15 mouse cellular contexts compared by ENCODE assay signal in the genomic region with DNA sequence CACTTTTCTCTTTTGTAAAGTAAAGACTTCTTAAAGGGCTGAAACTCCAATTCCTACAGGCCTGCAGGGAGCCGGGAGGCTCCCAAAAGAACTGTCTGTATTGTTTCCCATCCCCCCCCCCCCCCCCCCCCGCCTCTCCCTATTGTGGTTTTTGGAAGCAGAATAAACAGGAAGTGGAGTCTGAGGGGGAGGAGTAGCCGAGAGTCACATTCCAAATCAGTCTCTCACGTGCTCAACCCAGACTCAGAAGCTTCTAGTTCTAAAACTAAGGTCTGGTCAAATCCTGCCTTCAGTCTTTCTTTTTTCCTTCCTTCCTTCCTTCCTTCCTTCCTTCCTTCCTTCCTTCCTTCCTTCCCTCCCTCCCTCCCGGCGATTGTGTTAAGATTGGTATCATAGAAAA. TPM values are rescaled to one million over a fixed set of nuclear protein-coding genes. Genes with fewer than 3 reads are reported as not detected.
DNase-seq lines count a peak whose midpoint lies in the region; ATAC-seq and TF ChIP-seq lines count a peak whose summit lies in the region.
"Had no signal": no experiment of that assay in that cellular context is flagged by ENCODE, and none has a peak within 500 bp of the region (broad histone marks: within the 10 kb centered on the region; RNA-seq: fewer than 3 reads in every experiment).

No protein-coding gene starts in this region.

- no peaks in the 10 kb centered on the region for H3K9me3 ChIP-seq in heart, embryonic 10.5 days
- no peaks in the 10 kb centered on the region for H3K9me3 ChIP-seq in lung, embryonic 15.5 days
- no peaks in the 10 kb centered on the region for H3K9me3 ChIP-seq in stomach, postnatal 0 days (ENCODE audit: control insufficient read depth, low read length)
- H3K9me3 ChIP-seq in intestine, embryonic 16.5 days (ENCODE audit: control insufficient read depth, low read length) = no peaks in the 10 kb centered on the region
- H3K9me3 ChIP-seq: liver, embryonic 15.5 days; stomach, embryonic 15.5 days had no signal

- no peak for TF ChIP-seq CTCF in heart, adult 2 months (IDR thresholded peaks at IDR 0.05)
- no peak for TF ChIP-seq CTCF in lung, adult 2 months (IDR thresholded peaks at IDR 0.05; ENCODE audit: insufficient read depth, low read length)
- no peak for TF ChIP-seq CTCF in stomach, postnatal 0 days (IDR thresholded peaks at IDR 0.05; ENCODE audit: low read depth)

- no peak overlapping the region for H3K4me3 ChIP-seq in heart, adult 2 months
- H3K4me3 ChIP-seq in heart, embryonic 10.5 days = no peak overlapping the region
- H3K4me3 ChIP-seq in lung, embryonic 15.5 days = no peak overlapping the region
- no peak overlapping the region for H3K4me3 ChIP-seq in lung, adult 2 months (replicated peaks; ENCODE audit: extremely low read depth, low read depth, low read length)
- H3K4me3 ChIP-seq in brown adipose tissue, adult 24 weeks (ENCODE audit: insufficient read depth, low read depth, low read length) = no peak overlapping the region
- H3K4me3 ChIP-seq in myocyte = no peak overlapping the region
- no peak overlapping the region for H3K4me3 ChIP-seq in stomach, postnatal 0 days (ENCODE audit: low read depth, low read length)
- no peak overlapping the region for H3K4me3 ChIP-seq in intestine, embryonic 16.5 days (ENCODE audit: low read length)
- H3K4me3 ChIP-seq: liver, embryonic 15.5 days; stomach, embryonic 15.5 days had no signal

- H3K4me2 ChIP-seq in lung, embryonic 15.5 days = no peak overlapping the region
- peak overlapping the region; percentile 53 for H3K4me2 ChIP-seq in myocyte (ENCODE audit: low read depth)
- no peak overlapping the region for H3K4me2 ChIP-seq in stomach, postnatal 0 days (replicated peaks; ENCODE audit: low read depth)
- H3K4me2 ChIP-seq in intestine, embryonic 16.5 days (ENCODE audit: low read depth, low read length) = no peak overlapping the region
- H3K4me2 ChIP-seq: liver, embryonic 15.5 days; stomach, embryonic 15.5 days had no signal

- DNase-seq in heart, adult 2 months = peak in 1 of 2 experiments; percentile 11
- DNase-seq in heart, embryonic 10.5 days (ENCODE audit: low spot score) = no peak
- no peak for DNase-seq in lung, adult 2 months
- no peak for DNase-seq in stomach, postnatal 0 days (ENCODE audit: low spot score)
- DNase-seq: adrenal gland, postnatal 36 days; cerebellum, adult 2 months; embryo, embryonic 11 days; right cerebral cortex, postnatal 14 days had no signal

- H3K9ac ChIP-seq in heart, adult 2 months (ENCODE audit: low read depth, low read length) = no peak overlapping the region
- H3K9ac ChIP-seq in lung, embryonic 15.5 days = no peak overlapping the region
- H3K9ac ChIP-seq in stomach, postnatal 0 days (ENCODE audit: low read length) = no peak overlapping the region
- no peak overlapping the region for H3K9ac ChIP-seq in intestine, embryonic 16.5 days (ENCODE audit: low read depth, low read length)
- H3K9ac ChIP-seq: liver, embryonic 15.5 days; stomach, embryonic 15.5 days had no signal

- 26% methylated on average over 5 of the region's 6 CpGs for WGBS in heart, adult 2 months
- WGBS in heart, embryonic 10.5 days = 10% methylated on average over 6 of the region's 6 CpGs
- 12% methylated on average over 4 of the region's 6 CpGs for WGBS in lung, embryonic 15.5 days
- 27% methylated on average over 6 of the region's 6 CpGs for WGBS in lung, adult 2 months
- WGBS in stomach, postnatal 0 days = 28% methylated on average over 5 of the region's 6 CpGs
- WGBS in intestine, embryonic 16.5 days = 35% methylated on average over 4 of the region's 6 CpGs

- H3K36me3 ChIP-seq in heart, adult 2 months (ENCODE audit: control insufficient read depth, insufficient read depth, low read length) = peaks cover 2% of the 10 kb centered on the region
- no peaks in the 10 kb centered on the region for H3K36me3 ChIP-seq in heart, embryonic 10.5 days
- H3K36me3 ChIP-seq in lung, embryonic 15.5 days = no peaks in the 10 kb centered on the region
- no peaks in the 10 kb centered on the region for H3K36me3 ChIP-seq in myocyte (ENCODE audit: control insufficient read depth, insufficient read depth)
- H3K36me3 ChIP-seq in stomach, postnatal 0 days (ENCODE audit: control insufficient read depth, insufficient read depth, low read length) = no peaks in the 10 kb centered on the region
- no peaks in the 10 kb centered on the region for H3K36me3 ChIP-seq in intestine, embryonic 16.5 days (ENCODE audit: control insufficient read depth, insufficient read depth, low read length)
- H3K36me3 ChIP-seq: liver, embryonic 15.5 days; stomach, embryonic 15.5 days had no signal

- peaks cover 1% of the 10 kb centered on the region for H3K4me1 ChIP-seq in heart, adult 2 months (ENCODE audit: control insufficient read depth, insufficient read depth, low read length)
- H3K4me1 ChIP-seq in heart, embryonic 10.5 days = no peaks in the 10 kb centered on the region
- H3K4me1 ChIP-seq in lung, embryonic 15.5 days = peaks cover 9% of the 10 kb centered on the region; the same call in 1 of the 2 replicates
- peaks cover 5% of the 10 kb centered on the region for H3K4me1 ChIP-seq in lung, adult 2 months (ENCODE audit: control insufficient read depth, insufficient read depth, low read length)
- no peaks in the 10 kb centered on the region for H3K4me1 ChIP-seq in brown adipose tissue, adult 24 weeks (ENCODE audit: control insufficient read depth, insufficient read depth, insufficient read length, low read length)
- no peaks in the 10 kb centered on the region for H3K4me1 ChIP-seq in stomach, postnatal 0 days (replicated peaks; ENCODE audit: control insufficient read depth, insufficient read depth)
- no peaks in the 10 kb centered on the region for H3K4me1 ChIP-seq in intestine, embryonic 16.5 days (ENCODE audit: control insufficient read depth, insufficient read depth, low read length)
- H3K4me1 ChIP-seq: stomach, embryonic 15.5 days had no signal

- no peak overlapping the region for H3ac ChIP-seq in myocyte (ENCODE audit: control insufficient read depth, insufficient read length)

- H3K27ac ChIP-seq in heart, adult 2 months = peak overlapping the region; percentile 33
- no peak overlapping the region for H3K27ac ChIP-seq in heart, embryonic 10.5 days
- peak overlapping the region; percentile 19; the same call in 1 of the 2 replicates for H3K27ac ChIP-seq in lung, embryonic 15.5 days
- peak overlapping the region; percentile 45 for H3K27ac ChIP-seq in brown adipose tissue, adult 24 weeks (replicated peaks; ENCODE audit: low read depth, low read length)
- no peak overlapping the region for H3K27ac ChIP-seq in stomach, postnatal 0 days (replicated peaks)
- no peak overlapping the region for H3K27ac ChIP-seq in intestine, embryonic 16.5 days (ENCODE audit: low read length)
- H3K27ac ChIP-seq: liver, embryonic 15.5 days; stomach, embryonic 15.5 days had no signal

- 0 out of 2 replicates have a peak, but pooled peaks have one; percentile 23 for ATAC-seq in lung, embryonic 15.5 days (ENCODE audit: borderline replicate concordance, extremely low read depth, low FRiP score, low TSS enrichment)
- no peak for ATAC-seq in stomach, postnatal 0 days (ENCODE audit: low FRiP score, low TSS enrichment)
- ATAC-seq in intestine, embryonic 16.5 days = no peak
- ATAC-seq: midbrain, embryonic 16.5 days had no signal

- no peaks in the 10 kb centered on the region for H3K79me2 ChIP-seq in heart, adult 2 months (replicated peaks; ENCODE audit: control insufficient read depth, insufficient read depth, low read length)
- no peaks in the 10 kb centered on the region for H3K79me2 ChIP-seq in myocyte (ENCODE audit: control insufficient read depth, insufficient read depth)

- no peaks in the 10 kb centered on the region for H3K27me3 ChIP-seq in heart, adult 2 months (ENCODE audit: control insufficient read depth, insufficient read depth, low read length)
- H3K27me3 ChIP-seq in heart, embryonic 10.5 days (ENCODE audit: insufficient read depth, poor library complexity, severe bottlenecking) = no peaks in the 10 kb centered on the region
- H3K27me3 ChIP-seq in lung, embryonic 15.5 days = no peaks in the 10 kb centered on the region
- H3K27me3 ChIP-seq in myocyte (ENCODE audit: control insufficient read depth, insufficient read depth, insufficient read length) = no peaks in the 10 kb centered on the region
- no peaks in the 10 kb centered on the region for H3K27me3 ChIP-seq in stomach, postnatal 0 days (ENCODE audit: control insufficient read depth, insufficient read depth, low read length)
- no peaks in the 10 kb centered on the region for H3K27me3 ChIP-seq in intestine, embryonic 16.5 days (replicated peaks; ENCODE audit: control insufficient read depth, insufficient read depth, low read length)
- H3K27me3 ChIP-seq: liver, embryonic 15.5 days; stomach, embryonic 15.5 days had no signal

- TF ChIP-seq POLR2A in heart, adult 2 months (IDR thresholded peaks at IDR 0.05; ENCODE audit: insufficient read depth, low read depth, low read length) = no peak
- TF ChIP-seq POLR2A in lung, adult 2 months (IDR thresholded peaks at IDR 0.05; ENCODE audit: borderline replicate concordance, extremely low read depth, low read depth, low read length) = no peak
- TF ChIP-seq POLR2A in myocyte (IDR thresholded peaks at IDR 0.05; ENCODE audit: insufficient read length, low read depth) = no peak

- no peak for TF ChIP-seq EP300 in heart, adult 2 months (IDR thresholded peaks at IDR 0.05; ENCODE audit: insufficient read depth, low read depth, low read length)
- no peak for TF ChIP-seq EP300 in stomach, postnatal 0 days (optimal IDR thresholded peaks at IDR 0.05)

- intact Hi-C loops in heart, adult 2 months (cut with DNase I) = no loop called here

TF ChIP-seq in myocyte, 11 proteins besides CTCF, POLR2A, EP300 and RAD21:
- TF ChIP-seq MYOG (IDR thresholded peaks at IDR 0.05; ENCODE audit: control insufficient read depth in 1 of 3, insufficient read depth in 1 of 3, insufficient read length in 2 of 3, low read depth in 2 of 3) (no peak), TCF3 (IDR thresholded peaks at IDR 0.05; ENCODE audit: insufficient read length, low read depth) (no peak), USF1 (IDR thresholded peaks at IDR 0.05; ENCODE audit: low read depth) (peak; percentile 48)

RNA-seq across cellular contexts. Expression of gene Mid1ip1, which starts 14.7 kb away (rescaled TPM):
- total RNA-seq in heart, adult 2 months (2021) = 100 to 1,000 TPM in 1 of 2 experiments, 10 to 100 TPM in 1; 63.3 to 214 TPM
- 61.3 and 70.6 TPM in 2 replicates for polyA plus RNA-seq in heart, adult 2 months (2012; rRNA removed)
- 30.8 and 39.9 TPM in 2 replicates for polyA plus RNA-seq in heart, embryonic 10.5 days (2016; fragmentation: Nextera tagmentation; extraction: Ambion mirVana)
- polyA plus RNA-seq in lung, embryonic 15.5 days (2015; fragmentation: Nextera tagmentation; extraction: Ambion mirVana) = 115 and 119 TPM in 2 replicates
- 159 and 194 TPM in 2 replicates for polyA plus RNA-seq in lung, adult 2 months (2012; rRNA removed)
- polyA plus RNA-seq in brown adipose tissue, adult 24 weeks (2012; ENCODE audit: insufficient read depth, insufficient read length, missing spikeins) = 50.6 and 119 TPM in 2 replicates
- polyA plus RNA-seq in myocyte (2012; fragmentation: generic; extraction: Trizol) = 244 TPM
- polyA plus RNA-seq in stomach, postnatal 0 days (2015; fragmentation: Nextera tagmentation; extraction: Ambion mirVana) = 118 and 126 TPM in 2 replicates
- polyA plus RNA-seq in intestine, embryonic 16.5 days (2015; fragmentation: Nextera tagmentation; extraction: Ambion mirVana) = 75.5 and 78.7 TPM in 2 replicates

Comparison
In these comparisons a context has a peak if more than half of its experiments do, and no peak if none do; other contexts are left out.
1. H3K27ac ChIP-seq: peak in heart, adult 2 months (single experiment), lung, embryonic 15.5 days (single experiment) and brown adipose tissue, adult 24 weeks (single experiment); none in heart, embryonic 10.5 days (single experiment), stomach, postnatal 0 days (single experiment) and intestine, embryonic 16.5 days (single experiment).